Mouse (Mus musculus) heart, postnatal 36 days (tissue): ENCODE measurements at regions not wholly inside any gene's neighbourhood (a gene's known extent, or its start where the extent isn't known, plus 50 kb on each side); places are given as distances from the start of the nearest gene placed in this dataset.

Experiments used
- DNase-seq, 2 experiments: peaks; one replicate each; pipeline ENCODE4 v3.0.0; 2021 to 2022
- intact Hi-C: fragments of 180-260 bp; cut with DNase I; formaldehyde crosslinking; loops from one replicate; pipeline ENCODE4 v1.15.1; 2025

DNA sequence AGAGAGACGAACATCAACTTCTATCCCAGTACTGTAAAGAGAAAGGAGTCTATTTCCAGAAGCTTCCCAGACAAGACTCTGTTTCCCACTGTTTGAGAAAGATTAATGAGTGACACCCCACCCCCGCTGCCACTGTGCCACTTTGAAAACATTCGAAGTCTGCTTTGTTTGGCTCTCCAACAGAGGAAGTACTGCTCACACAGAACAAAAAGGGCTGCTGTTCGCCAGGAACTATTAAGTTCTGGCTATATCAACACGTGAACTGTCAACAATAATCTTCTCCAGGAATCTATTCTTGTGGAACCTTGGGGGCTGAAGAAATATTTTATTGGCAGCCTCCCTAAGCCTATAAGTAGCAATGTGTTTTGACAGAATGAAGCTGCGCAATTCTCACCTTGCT, 144.7 kb upstream of the Flrt2 start:
- DNase-seq, result no peak
- intact Hi-C loops, result no loop called here

- no peak for DNase-seq
- intact Hi-C loops, result no loop called here
These were observed 138.9 kb upstream of the Flrt2 start for GRCm38 (mm10) chr12:95553129-95553528.

DNA sequence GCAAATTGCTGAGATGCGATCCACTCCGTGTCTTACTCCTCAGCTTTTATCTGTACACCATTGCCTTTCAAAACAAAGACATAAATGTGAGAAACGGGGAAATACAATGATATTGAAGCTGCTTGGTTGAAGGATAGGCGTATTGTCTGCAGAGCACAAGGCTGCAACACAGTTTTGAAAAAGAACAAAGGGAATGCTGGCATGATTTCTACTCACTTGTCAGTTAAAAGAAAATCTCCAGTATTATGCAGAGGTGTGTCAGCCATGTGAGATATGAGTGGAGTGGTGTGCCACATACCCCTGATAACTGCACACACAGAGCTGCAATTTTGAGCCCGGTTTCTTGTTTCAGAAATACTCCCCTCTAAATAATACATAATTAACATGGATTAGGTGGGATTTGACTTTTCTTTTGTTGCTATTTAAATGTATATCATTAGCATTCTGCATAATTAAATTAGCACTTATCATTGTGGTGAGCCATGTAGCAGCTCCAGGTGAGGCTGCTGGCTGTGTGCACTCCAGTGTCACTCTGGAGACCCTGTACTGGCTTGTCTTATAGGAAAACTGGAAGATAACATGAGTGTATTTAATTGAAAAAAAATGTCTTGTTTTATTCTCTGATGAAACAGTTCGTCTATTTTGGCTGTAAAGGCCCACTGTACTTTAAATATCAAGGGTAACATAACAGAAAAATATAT, 133.2 kb upstream of the Flrt2 start:
- DNase-seq, result no peak
- intact Hi-C loops, result no loop called here

DNA sequence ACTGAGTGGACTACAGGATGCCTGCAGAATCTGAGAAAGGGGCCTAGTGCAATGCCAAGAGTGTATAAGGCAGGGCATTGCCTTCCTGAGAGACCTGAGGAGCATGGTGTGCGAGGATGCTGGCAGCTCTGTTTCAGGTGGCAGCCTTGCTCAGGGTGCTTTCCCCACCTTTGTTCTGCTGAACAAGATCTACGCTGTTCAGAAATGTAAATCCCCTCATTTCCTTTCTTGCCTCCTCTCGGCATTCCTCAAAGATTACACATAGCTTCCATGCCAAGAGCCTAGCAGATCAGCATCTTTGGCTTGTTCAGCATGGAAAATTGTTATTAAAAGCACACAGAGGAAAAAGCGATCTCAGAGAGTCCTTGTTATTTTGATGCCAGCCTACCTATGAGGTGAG, 128.6 kb upstream of the Flrt2 start:
- intact Hi-C loops, result no loop called here
- no peak for DNase-seq

DNA sequence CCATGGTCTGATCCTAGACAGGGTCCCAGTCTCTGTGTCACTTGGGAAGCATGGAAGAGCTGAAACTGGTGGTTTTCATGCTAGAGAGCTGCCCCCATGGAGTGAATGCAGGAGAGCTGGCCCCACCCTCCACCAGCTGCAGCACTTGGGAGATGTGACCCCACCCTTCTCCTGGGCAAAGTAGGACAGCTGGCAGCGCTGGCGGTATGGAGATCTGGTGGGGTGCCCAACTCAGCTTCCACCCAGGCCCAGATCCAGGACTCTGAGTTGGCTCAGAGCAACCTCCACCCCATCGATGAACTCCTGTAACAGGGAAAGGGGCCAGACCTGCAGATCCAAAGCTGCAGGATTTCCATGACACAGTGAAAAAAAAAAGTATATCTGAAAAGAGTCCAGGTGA, 115.3 kb upstream of the Flrt2 start:
- intact Hi-C loops, result no loop called here
- DNase-seq, result peak; percentile 2 to 3

DNA sequence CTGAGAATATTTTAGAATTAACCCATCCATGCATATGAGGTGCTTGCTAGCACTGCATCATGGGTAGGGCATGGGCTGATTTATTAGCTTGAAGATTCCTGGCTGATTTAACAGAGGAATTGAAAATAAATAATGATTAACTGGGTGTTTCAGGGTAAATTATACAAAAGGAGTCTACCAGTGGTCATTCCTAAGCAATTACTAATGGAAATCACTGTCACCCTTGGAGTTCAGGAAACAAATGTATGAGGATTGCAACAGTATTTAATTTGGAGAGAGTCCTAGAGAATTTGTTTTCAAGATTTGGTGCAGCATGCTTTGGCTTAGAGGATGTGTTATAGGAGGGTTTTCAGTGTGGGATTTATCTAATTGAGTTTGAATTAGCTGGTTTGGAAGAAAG, 103.0 kb upstream of the Flrt2 start:
- intact Hi-C loops, result no loop called here

DNA sequence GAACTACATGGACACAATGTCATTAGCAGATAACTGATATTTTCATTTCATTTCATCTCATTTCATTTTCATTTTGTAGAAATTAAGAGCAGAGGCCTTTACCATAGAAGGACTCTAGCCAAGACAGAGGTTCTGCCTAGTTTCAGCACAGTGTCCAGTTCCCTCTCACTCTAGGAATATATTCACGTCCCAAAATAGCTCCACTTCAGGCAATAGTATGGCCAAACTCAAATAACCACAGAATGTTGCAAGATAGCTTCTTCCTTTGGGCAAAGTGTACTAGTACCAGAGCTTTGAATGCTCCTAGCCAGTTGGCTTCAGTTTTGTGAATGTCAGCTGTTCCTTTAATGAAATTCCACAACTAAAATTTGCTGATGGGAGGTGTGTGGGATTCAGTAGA, 72.7 kb upstream of the Flrt2 start:
- intact Hi-C loops, result no loop called here
- DNase-seq, result no peak

More for the DNA sequence above, 103.0 kb upstream of the Flrt2 start:
- DNase-seq, result no peak

GRCm38 (mm10) chr12:95631029-95631428, 61.0 kb upstream of the Flrt2 start:
- DNase-seq, result peak; percentile 57 to 69
- intact Hi-C loops, result no loop called here

- intact Hi-C loops, result no loop called here
- DNase-seq, result no peak
These were observed 55.4 kb upstream of the Flrt2 start for GRCm38 (mm10) chr12:95636647-95637046.

DNA sequence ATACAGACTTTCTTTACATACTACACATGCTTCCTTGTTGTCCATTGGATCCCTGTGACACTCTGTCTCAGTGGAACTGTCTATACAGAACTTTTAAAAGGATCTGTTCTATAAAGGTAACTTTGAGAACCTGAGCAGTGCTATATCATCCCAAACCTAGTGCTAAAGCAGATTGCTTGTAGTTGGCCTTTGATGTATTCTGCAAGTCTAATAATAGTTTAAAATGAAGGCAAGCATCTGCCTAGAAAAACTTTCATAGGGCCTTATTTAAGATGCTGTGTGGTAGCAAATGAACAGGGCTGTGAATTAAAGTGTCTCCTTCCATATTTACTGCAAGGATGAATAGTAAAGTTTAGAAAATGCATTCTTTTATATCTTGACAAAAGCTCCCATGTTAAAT, 52.1 kb upstream of the Flrt2 start:
- no peak for DNase-seq
- intact Hi-C loops, result no loop called here

DNA sequence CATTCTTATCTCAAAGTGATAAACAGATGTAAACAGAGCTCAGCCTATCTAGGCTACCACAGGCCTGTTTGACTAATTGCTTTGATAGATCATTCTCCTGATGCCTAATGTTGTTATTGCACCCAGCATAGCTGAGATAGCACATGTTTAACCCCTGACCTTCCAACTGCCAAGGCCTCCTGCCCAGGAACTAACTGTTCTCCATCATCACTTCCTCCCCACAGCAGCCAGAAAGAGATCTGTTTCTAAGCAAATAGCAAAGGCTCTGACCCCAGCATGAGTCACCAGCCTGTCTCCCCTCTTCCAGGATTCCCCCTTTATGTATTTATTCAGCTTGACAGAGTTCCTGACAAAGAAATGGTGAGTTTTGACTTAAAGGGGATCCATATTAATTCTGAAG, 50.4 kb upstream of the Flrt2 start:
- no peak for DNase-seq
- intact Hi-C loops, result no loop called here
